Mouse (Mus musculus) MEL (cell line): ENCODE measurements at regions not wholly inside any gene's neighbourhood (a gene's known extent, or its start where the extent isn't known, plus 50 kb on each side); places are given as distances from the start of the nearest gene placed in this dataset.

Source experiments
- DNase-seq: peaks from one replicate; pipeline ENCODE4 v3.0.0; 2011; ENCODE audit warnings: low read depth, low spot score
- H3K27ac ChIP-seq: 2 replicates; pipeline ENCODE4 v1.5.1; 2012; ENCODE audit warnings: low read depth, mild to moderate bottlenecking, control low read depth, low read length, moderate library complexity; ENCODE audit not compliant: control insufficient read depth
- H3K27me3 ChIP-seq, 2 experiments: fragments of 150-350 bp in 1 of 2; sonication (generic) in 1 of 2; 2 replicates each; pipeline ENCODE4 v1.6.1; 2012; ENCODE audit warnings: low read length in 2 of 2, mild to moderate bottlenecking in 2 of 2, improper control_type of control experiment in 1 of 2, moderate library complexity in 1 of 2; ENCODE audit not compliant: insufficient read depth in 2 of 2, control insufficient read depth in 1 of 2
- H3K36me3 ChIP-seq, 2 experiments: 2 replicates each; pipeline ENCODE4 v1.6.1; 2012 to 2014; ENCODE audit warnings: low read length in 2 of 2, improper control_type of control experiment in 1 of 2, inconsistent platforms in 1 of 2, mild to moderate bottlenecking in 1 of 2; ENCODE audit not compliant: insufficient read depth in 2 of 2, control insufficient read depth in 1 of 2
- H3K4me1 ChIP-seq, 2 experiments: fragments of 150-350 bp in 1 of 2; sonication (generic) in 1 of 2; 2 replicates each; pipeline ENCODE4 v1.6.1; 2012; ENCODE audit warnings: low read length in 2 of 2, improper control_type of control experiment in 1 of 2, mild to moderate bottlenecking in 1 of 2; ENCODE audit not compliant: insufficient read depth in 2 of 2, control insufficient read depth in 1 of 2
- H3K4me3 ChIP-seq, 2 experiments: fragments of 150-350 bp in 1 of 2; sonication (generic) in 1 of 2; 2 replicates each; pipeline ENCODE4 v1.5.1; 2012; ENCODE audit warnings: low read depth in 2 of 2, low read length in 2 of 2, mild to moderate bottlenecking in 2 of 2, moderate library complexity in 2 of 2, control low read depth in 1 of 2, improper control_type of control experiment in 1 of 2; ENCODE audit not compliant: control insufficient read depth in 1 of 2, insufficient read depth in 1 of 2
- H3K79me2 ChIP-seq: 2 replicates; pipeline ENCODE4 v1.6.1; 2012; ENCODE audit warnings: mild to moderate bottlenecking, low read length, moderate library complexity; ENCODE audit not compliant: control insufficient read depth, poor library complexity, insufficient read depth
- H3K9ac ChIP-seq: 2 replicates; pipeline ENCODE4 v1.6.1; 2012; ENCODE audit warnings: low read depth, mild to moderate bottlenecking, control low read depth, low read length, moderate library complexity; ENCODE audit not compliant: control insufficient read depth, poor library complexity, severe bottlenecking
- H3K9me3 ChIP-seq: fragments of 150-350 bp; sonication (generic); replicated peaks from 2 replicates; pipeline ENCODE4 v1.6.1; 2012; ENCODE audit warnings: mild to moderate bottlenecking, low read length, improper control_type of control experiment, moderate library complexity; ENCODE audit not compliant: insufficient read depth
- BHLHE40 ChIP-seq: IDR thresholded peaks from 2 replicates; pipeline ENCODE4 v1.6.1; 2012; ENCODE audit warnings: low read depth, mild to moderate bottlenecking, inconsistent platforms, low read length, improper control_type of control experiment, borderline replicate concordance
- CHD2 ChIP-seq: IDR thresholded peaks from 2 replicates; pipeline ENCODE4 v1.6.1; 2011; ENCODE audit warnings: low read length, improper control_type of control experiment
- CTCF ChIP-seq, 3 experiments: IDR thresholded peaks in 2 of 3; conservative IDR thresholded peaks in 1 of 3; 2 replicates each; pipeline ENCODE4 v1.5.1; 2011 to 2012; ENCODE audit warnings: low read length in 3 of 3, low read depth in 2 of 3, mild to moderate bottlenecking in 2 of 3, improper control_type of control experiment in 1 of 3, inconsistent platforms in 1 of 3, mixed read lengths in 1 of 3, moderate library complexity in 1 of 3; ENCODE audit not compliant: control insufficient read depth in 1 of 3, insufficient read depth in 1 of 3, poor library complexity in 1 of 3, severe bottlenecking in 1 of 3
- E2F4 ChIP-seq: IDR thresholded peaks from 2 replicates; pipeline ENCODE4 v1.6.1; 2011; ENCODE audit warnings: low read depth, low read length, improper control_type of control experiment, borderline replicate concordance
- ELF1 ChIP-seq: IDR thresholded peaks from 2 replicates; pipeline ENCODE4 v1.6.1; 2014; ENCODE audit warnings: low read depth, mild to moderate bottlenecking, inconsistent platforms, low read length, improper control_type of control experiment, moderate library complexity
- ETS1 ChIP-seq: IDR thresholded peaks from 2 replicates; pipeline ENCODE4 v1.6.1; 2012; ENCODE audit warnings: low read depth, mild to moderate bottlenecking, inconsistent platforms, low read length, improper control_type of control experiment, moderate library complexity
- JUND ChIP-seq: IDR thresholded peaks from 2 replicates; pipeline ENCODE4 v1.6.1; 2011; ENCODE audit warnings: low read depth, mild to moderate bottlenecking, improper control_type of control experiment, low read length
- KAT2A ChIP-seq: conservative IDR thresholded peaks from 2 replicates; pipeline ENCODE4 v1.6.1; 2012; ENCODE audit warnings: low read depth, low read length, improper control_type of control experiment, inconsistent platforms
- MAFK ChIP-seq: IDR thresholded peaks from 2 replicates; pipeline ENCODE4 v1.6.1; 2011; ENCODE audit warnings: low read depth, mild to moderate bottlenecking, low read length, improper control_type of control experiment, borderline replicate concordance
- MEF2A ChIP-seq: IDR thresholded peaks from 2 replicates; pipeline ENCODE4 v1.6.1; 2014; ENCODE audit warnings: low read depth, mild to moderate bottlenecking, inconsistent platforms, low read length, improper control_type of control experiment; ENCODE audit not compliant: poor library complexity, insufficient replicate concordance, severe bottlenecking; ENCODE audit errors: extremely low read depth
- MYC ChIP-seq: IDR thresholded peaks from 2 replicates; pipeline ENCODE4 v1.6.1; 2011; ENCODE audit warnings: low read depth, mild to moderate bottlenecking, low read length, improper control_type of control experiment, moderate library complexity
- NRF1 ChIP-seq: IDR thresholded peaks from 2 replicates; pipeline ENCODE4 v1.6.1; 2014; ENCODE audit warnings: low read depth, mild to moderate bottlenecking, inconsistent platforms, low read length, improper control_type of control experiment, moderate library complexity; ENCODE audit not compliant: poor library complexity, insufficient read depth, severe bottlenecking
- POLR2AphosphoS2 ChIP-seq: IDR thresholded peaks from 2 replicates; pipeline ENCODE4 v1.6.1; 2011; ENCODE audit warnings: low read length, improper control_type of control experiment
- POLR2AphosphoS5 ChIP-seq: IDR thresholded peaks from 2 replicates; pipeline ENCODE4 v1.6.1; 2012; ENCODE audit warnings: low read depth, borderline replicate concordance, mild to moderate bottlenecking, inconsistent platforms, low read length, moderate library complexity, mixed read lengths
- RCOR1 ChIP-seq: IDR thresholded peaks from 2 replicates; pipeline ENCODE4 v1.6.1; 2012; ENCODE audit warnings: low read depth, mild to moderate bottlenecking, inconsistent platforms, low read length, improper control_type of control experiment
- SIN3A ChIP-seq: IDR thresholded peaks from 2 replicates; pipeline ENCODE4 v1.6.1; 2012; ENCODE audit warnings: low read length, improper control_type of control experiment, inconsistent platforms
- SMC3 ChIP-seq: IDR thresholded peaks from 2 replicates; pipeline ENCODE4 v1.6.1; 2011; ENCODE audit warnings: low read depth, low read length, improper control_type of control experiment
- TBP ChIP-seq: IDR thresholded peaks from 2 replicates; pipeline ENCODE4 v1.8.0; 2011; ENCODE audit warnings: low read depth, low read length, improper control_type of control experiment
- TCF12 ChIP-seq: IDR thresholded peaks from 2 replicates; pipeline ENCODE4 v1.6.1; 2014; ENCODE audit warnings: low read depth, mild to moderate bottlenecking, inconsistent platforms, low read length, improper control_type of control experiment, moderate library complexity
- UBTF ChIP-seq: IDR thresholded peaks from 2 replicates; pipeline ENCODE4 v1.6.1; 2012; ENCODE audit warnings: low read depth, mild to moderate bottlenecking, inconsistent platforms, low read length, improper control_type of control experiment, moderate library complexity, borderline replicate concordance; ENCODE audit not compliant: insufficient read depth
- USF2 ChIP-seq, 2 experiments: IDR thresholded peaks; 2 replicates each; pipeline ENCODE4 v1.6.1; 2011 to 2012; ENCODE audit warnings: improper control_type of control experiment in 2 of 2, low read length in 2 of 2, borderline replicate concordance in 1 of 2, inconsistent platforms in 1 of 2, low read depth in 1 of 2, mild to moderate bottlenecking in 1 of 2; ENCODE audit not compliant: insufficient read depth in 1 of 2
- ZKSCAN1 ChIP-seq: IDR thresholded peaks from 2 replicates; pipeline ENCODE4 v1.6.1; 2012; ENCODE audit warnings: low read depth, mild to moderate bottlenecking, inconsistent platforms, low read length, improper control_type of control experiment, moderate library complexity
- ZNF384 ChIP-seq: IDR thresholded peaks from 2 replicates; pipeline ENCODE4 v1.6.1; 2012; ENCODE audit warnings: low read depth, mild to moderate bottlenecking, inconsistent platforms, low read length, improper control_type of control experiment

DNA sequence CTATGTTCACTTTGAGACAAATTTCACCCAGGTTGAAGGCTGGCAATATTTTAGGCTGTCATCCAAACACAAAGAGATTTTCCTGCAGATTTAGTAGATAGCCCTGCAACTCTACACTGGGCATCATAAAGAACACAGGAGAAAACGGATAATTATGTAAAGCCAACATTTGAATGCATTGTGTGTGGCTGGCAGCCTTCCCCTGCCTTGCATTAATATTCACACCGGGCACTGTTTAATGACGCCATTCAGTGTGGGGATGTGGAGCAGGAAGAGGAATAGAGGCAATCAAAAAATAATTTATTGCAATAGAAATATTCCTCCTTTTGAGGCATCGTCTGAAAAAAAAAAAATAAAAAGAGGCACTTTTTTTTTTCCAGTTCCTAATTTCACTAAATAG, 105.7 kb downstream of the Samd5 start:
- H3K36me3 ChIP-seq: no peaks in the 10 kb centered on the region
- H3K27ac ChIP-seq: no peak overlapping the region
- H3K9me3 ChIP-seq: no peaks in the 10 kb centered on the region
- H3K9ac ChIP-seq: no peak overlapping the region
- no peaks in the 10 kb centered on the region for H3K79me2 ChIP-seq
- no peak for DNase-seq
- no peak overlapping the region for H3K4me3 ChIP-seq
- H3K27me3 ChIP-seq: peaks cover 0 to 2% of the 10 kb centered on the region in 2 experiments; a peak in 1 of 4 replicates
- TF ChIP-seq ZKSCAN1 (no peak), CHD2 (no peak), RCOR1 (no peak), E2F4 (no peak), SIN3A (no peak), ELF1 (no peak), MYC (no peak), MEF2A (no peak), BHLHE40 (no peak), ETS1 (no peak)
- H3K4me1 ChIP-seq: no peaks in the 10 kb centered on the region

DNA sequence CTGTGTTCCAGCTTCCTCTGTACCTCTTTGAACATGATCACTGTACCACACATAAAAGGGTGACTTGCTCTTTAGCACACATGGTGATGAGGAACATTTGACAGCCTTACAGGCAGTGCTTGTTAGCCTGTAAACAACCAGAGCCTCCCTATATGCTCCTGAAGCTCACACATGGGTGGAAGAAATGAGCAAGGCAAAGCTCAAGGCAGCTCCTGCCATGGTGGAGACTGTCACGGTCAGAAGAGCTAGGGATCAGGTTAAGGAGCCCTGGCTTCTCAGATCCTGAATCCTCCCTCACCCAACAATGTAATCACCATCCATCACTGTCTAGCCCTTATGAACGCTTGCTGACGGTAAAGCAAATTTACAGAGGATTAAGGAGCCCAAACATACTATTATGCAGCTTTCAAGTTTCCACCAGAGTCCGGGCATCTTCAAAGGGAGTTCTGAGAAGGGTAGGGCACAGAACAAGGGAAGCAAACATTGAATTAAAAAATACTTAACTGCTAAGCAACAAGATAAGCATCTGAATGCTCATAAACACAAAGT, 117.4 kb downstream of the Samd5 start:
- no peak overlapping the region for H3K4me3 ChIP-seq

DNA sequence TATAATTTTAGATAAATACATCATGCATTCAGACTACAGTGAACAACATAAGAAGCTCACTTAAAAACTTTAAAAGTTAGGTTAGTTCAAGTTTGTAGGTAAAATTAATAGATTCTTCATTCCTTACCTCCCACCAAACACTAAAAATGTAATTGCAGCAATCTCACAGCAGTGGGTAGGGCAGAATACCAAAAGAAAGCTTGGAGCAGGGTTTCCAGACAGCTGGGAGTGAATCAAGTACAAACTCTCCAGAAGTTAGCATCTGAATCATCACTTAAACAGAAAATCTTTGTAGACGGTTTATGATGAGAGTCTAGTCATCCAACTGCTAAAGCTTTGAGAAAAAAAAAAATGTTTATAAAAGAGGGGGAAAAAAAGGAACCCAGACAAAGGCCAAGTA, 117.9 kb downstream of the Samd5 start:
- Histone ChIP-seq H3K4me1 (no peaks in the 10 kb centered on the region), H3K79me2 (no peaks in the 10 kb centered on the region), H3K27me3 (no peaks in the 10 kb centered on the region)
- no peak for TF ChIP-seq TCF12
- no peak for TF ChIP-seq USF2 (IDR thresholded peaks at IDR 0.05; ENCODE audit: borderline replicate concordance in 1 of 2, insufficient read depth in 1 of 2, low read depth in 1 of 2, low read length in 2 of 2)
- TF ChIP-seq ELF1: no peak
- TF ChIP-seq JUND: no peak
- no peak for TF ChIP-seq ZKSCAN1
- TF ChIP-seq POLR2AphosphoS5: no peak
- no peak for TF ChIP-seq TBP
- no peak for TF ChIP-seq CTCF (IDR thresholded peaks at IDR 0.05 in 2 of 3, conservative IDR thresholded peaks at IDR 0.05 in 1 of 3; ENCODE audit: control insufficient read depth in 1 of 3, insufficient read depth in 1 of 3, low read depth in 2 of 3, low read length in 3 of 3, poor library complexity in 1 of 3, severe bottlenecking in 1 of 3)
- TF ChIP-seq SIN3A: no peak
- TF ChIP-seq MYC: no peak
- no peak for TF ChIP-seq ZNF384
- no peak for TF ChIP-seq POLR2AphosphoS2
- TF ChIP-seq UBTF: no peak
- TF ChIP-seq MAFK: no peak
- TF ChIP-seq, all 39 proteins: peak for 0
- Histone ChIP-seq H3K4me3 (no peak overlapping the region), H3K27ac (no peak overlapping the region), H3K9ac (no peak overlapping the region), H3K36me3 (no peaks in the 10 kb centered on the region), H3K9me3 (no peaks in the 10 kb centered on the region)
- no peak for DNase-seq

More for the DNA sequence above, 117.4 kb downstream of the Samd5 start:
- Histone ChIP-seq H3K27ac (no peak overlapping the region), H3K36me3 (no peaks in the 10 kb centered on the region), H3K9ac (no peak overlapping the region), H3K79me2 (no peaks in the 10 kb centered on the region), H3K9me3 (no peaks in the 10 kb centered on the region), H3K4me1 (no peaks in the 10 kb centered on the region), H3K27me3 (no peaks in the 10 kb centered on the region)
- TF ChIP-seq E2F4 (no peak), MAFK (no peak), KAT2A (no peak), SIN3A (no peak), ZKSCAN1 (no peak), NRF1 (no peak), RCOR1 (no peak), POLR2AphosphoS5 (no peak), SMC3 (no peak), UBTF (no peak)
- DNase-seq: no peak
